28 mouse cellular contexts compared by ENCODE assay signal in genomic region chr15:3396149-3396548, GRCm38 (mm10).
DNase-seq lines count a peak whose midpoint lies in the region; ATAC-seq and TF ChIP-seq lines count a peak whose summit lies in the region.
"Had no signal": no experiment of that assay in that cellular context is flagged by ENCODE, and none has a peak within 500 bp of the region (broad histone marks: within the 10 kb centered on the region; RNA-seq: fewer than 3 reads in every experiment).

No protein-coding gene starts in this region.

- H3K9ac ChIP-seq in lung, embryonic 14.5 days = no peak overlapping the region
- H3K9ac ChIP-seq in neural tube, embryonic 11.5 days (ENCODE audit: low read length) = no peak overlapping the region
- H3K9ac ChIP-seq: embryonic facial prominence, embryonic 12.5 days; embryonic facial prominence, embryonic 15.5 days; forebrain, postnatal 0 days; heart, embryonic 12.5 days; heart, embryonic 15.5 days; hindbrain, embryonic 12.5 days; hindbrain, embryonic 15.5 days had no signal

- no peaks in the 10 kb centered on the region for H3K36me3 ChIP-seq in lung, embryonic 14.5 days (ENCODE audit: insufficient read depth)
- no peaks in the 10 kb centered on the region for H3K36me3 ChIP-seq in neural tube, embryonic 11.5 days (ENCODE audit: control insufficient read depth, insufficient read depth, low read length)
- H3K36me3 ChIP-seq: embryonic facial prominence, embryonic 12.5 days; embryonic facial prominence, embryonic 15.5 days; G1E; heart, embryonic 12.5 days; heart, embryonic 15.5 days; hindbrain, embryonic 12.5 days; hindbrain, embryonic 15.5 days had no signal

- TF ChIP-seq CTCF in lung, embryonic 14.5 days (IDR thresholded peaks at IDR 0.05; ENCODE audit: low read depth) = no peak
- TF ChIP-seq CTCF in lung, adult 2 months (IDR thresholded peaks at IDR 0.05; ENCODE audit: insufficient read depth, low read length) = no peak

- H3K4me2 ChIP-seq in lung, embryonic 14.5 days = no peak overlapping the region
- no peak overlapping the region for H3K4me2 ChIP-seq in neural tube, embryonic 11.5 days (ENCODE audit: low read depth)
- H3K4me2 ChIP-seq: embryonic facial prominence, embryonic 12.5 days; embryonic facial prominence, embryonic 15.5 days; heart, embryonic 12.5 days; heart, embryonic 15.5 days; hindbrain, embryonic 12.5 days; hindbrain, embryonic 15.5 days had no signal

- H3K4me1 ChIP-seq in lung, embryonic 14.5 days (ENCODE audit: insufficient read depth) = peaks cover 8% of the 10 kb centered on the region
- H3K4me1 ChIP-seq in lung, adult 2 months (ENCODE audit: control insufficient read depth, insufficient read depth, low read length) = peaks cover 12% of the 10 kb centered on the region
- no peaks in the 10 kb centered on the region for H3K4me1 ChIP-seq in neural tube, embryonic 11.5 days (ENCODE audit: control insufficient read depth, insufficient read depth, low read length)
- H3K4me1 ChIP-seq: hindbrain, embryonic 15.5 days had no signal

- no peaks in the 10 kb centered on the region; the same call in 1 of the 2 replicates for H3K9me3 ChIP-seq in lung, embryonic 14.5 days (ENCODE audit: low read depth, low read length)
- H3K9me3 ChIP-seq in neural tube, embryonic 11.5 days (ENCODE audit: control insufficient read depth, low read length) = no peaks in the 10 kb centered on the region
- H3K9me3 ChIP-seq: embryonic facial prominence, embryonic 12.5 days; embryonic facial prominence, embryonic 15.5 days; G1E; heart, embryonic 12.5 days; heart, embryonic 15.5 days; hindbrain, embryonic 12.5 days; hindbrain, embryonic 15.5 days had no signal

- no peak for TF ChIP-seq POLR2A in lung, adult 2 months (IDR thresholded peaks at IDR 0.05; ENCODE audit: borderline replicate concordance, extremely low read depth, low read depth, low read length)

- H3K27me3 ChIP-seq in lung, embryonic 14.5 days (ENCODE audit: insufficient read depth, low read length) = no peaks in the 10 kb centered on the region
- no peaks in the 10 kb centered on the region for H3K27me3 ChIP-seq in neural tube, embryonic 11.5 days (ENCODE audit: control insufficient read depth, insufficient read depth, low read length)
- H3K27me3 ChIP-seq: CH12.LX; embryonic facial prominence, embryonic 12.5 days; embryonic facial prominence, embryonic 15.5 days; heart, embryonic 12.5 days; heart, embryonic 15.5 days; hindbrain, embryonic 12.5 days; hindbrain, embryonic 15.5 days; Patski had no signal

- H3K27ac ChIP-seq in lung, embryonic 14.5 days (ENCODE audit: low read depth) = no peak overlapping the region
- H3K27ac ChIP-seq in neural tube, embryonic 11.5 days (ENCODE audit: low read depth, low read length) = no peak overlapping the region
- H3K27ac ChIP-seq: embryonic facial prominence, embryonic 12.5 days; embryonic facial prominence, embryonic 15.5 days; gastrocnemius, adult 2 months; heart, embryonic 15.5 days; hindbrain, embryonic 12.5 days; hindbrain, embryonic 15.5 days had no signal

- peak; percentile 72 for ATAC-seq in lung, embryonic 14.5 days (ENCODE audit: insufficient read depth)
- peak; percentile 27; the same call in 1 of the 2 replicates for ATAC-seq in neural tube, embryonic 11.5 days (ENCODE audit: insufficient read depth, low FRiP score, low TSS enrichment)
- ATAC-seq: forebrain, embryonic 14.5 days; forebrain, postnatal 0 days; Patski had no signal

- 71% methylated on average over 2 of the region's 2 CpGs for WGBS in lung, embryonic 14.5 days
- WGBS in lung, adult 2 months = 79% methylated on average over 2 of the region's 2 CpGs
- WGBS in neural tube, embryonic 11.5 days = 88% methylated on average over 2 of the region's 2 CpGs

- intact Hi-C loops in left cerebral cortex, postnatal 36 days (cut with DNase I) = no loop called here

- H3K4me3 ChIP-seq in lung, embryonic 14.5 days (ENCODE audit: low read depth, low read length) = no peak overlapping the region
- H3K4me3 ChIP-seq in lung, adult 2 months (replicated peaks; ENCODE audit: extremely low read depth, low read depth, low read length) = no peak overlapping the region
- no peak overlapping the region for H3K4me3 ChIP-seq in neural tube, embryonic 11.5 days (ENCODE audit: low read depth, low read length)
- H3K4me3 ChIP-seq: embryonic facial prominence, embryonic 12.5 days; embryonic facial prominence, embryonic 15.5 days; gastrocnemius, adult 2 months; heart, embryonic 12.5 days; heart, embryonic 15.5 days; hindbrain, embryonic 12.5 days; hindbrain, embryonic 15.5 days had no signal

- DNase-seq in lung, embryonic 14.5 days = peak; percentile 74
- no peak for DNase-seq in lung, adult 2 months
- no peak for DNase-seq in neural tube, embryonic 11.5 days (ENCODE audit: low spot score)
- no peak for DNase-seq in neural tube, embryonic 10.5 days (ENCODE audit: extremely low spot score, low spot score)
- DNase-seq in lung, postnatal 10 days = peak; percentile 23
- no peak for DNase-seq in left cerebral cortex, postnatal 36 days (ENCODE audit: low spot score in 2 of 2)
- DNase-seq in kidney, postnatal 36 days = no peak
- DNase-seq: adrenal gland, postnatal 14 days; B cell, adult 2 months; cerebellum, adult 11 months; cerebellum, adult 2 months; cerebellum, adult 9-11 months; cerebellum, postnatal 25 days; forebrain, postnatal 0 days; gastrocnemius, adult 2 months; gastrocnemius, postnatal 25 days; heart, adult 18-20 months; heart, postnatal 14 days had no signal

Comparison
In these comparisons a context has a peak if more than half of its experiments do, and no peak if none do; other contexts are left out.
1. DNase-seq: peak in lung, embryonic 14.5 days (single experiment) and lung, postnatal 10 days (single experiment); none in lung, adult 2 months (single experiment), neural tube, embryonic 11.5 days (single experiment), neural tube, embryonic 10.5 days (single experiment), left cerebral cortex, postnatal 36 days (0 of 2) and kidney, postnatal 36 days (0 of 2).